Mouse (Mus musculus) G1E (cell line): ENCODE measurements around the gene Gm10277.

Experiments used
- CTCF ChIP-seq: IDR thresholded peaks from 2 replicates; pipeline ENCODE4 v1.5.1; 2012; ENCODE audit warnings: low read depth, low read length, inconsistent platforms, mixed read lengths
- POLR2AphosphoS5 ChIP-seq: IDR thresholded peaks from 2 replicates; pipeline ENCODE4 v1.6.1; 2012; ENCODE audit warnings: low read depth, low read length, inconsistent platforms; ENCODE audit not compliant: insufficient replicate concordance

DNA sequence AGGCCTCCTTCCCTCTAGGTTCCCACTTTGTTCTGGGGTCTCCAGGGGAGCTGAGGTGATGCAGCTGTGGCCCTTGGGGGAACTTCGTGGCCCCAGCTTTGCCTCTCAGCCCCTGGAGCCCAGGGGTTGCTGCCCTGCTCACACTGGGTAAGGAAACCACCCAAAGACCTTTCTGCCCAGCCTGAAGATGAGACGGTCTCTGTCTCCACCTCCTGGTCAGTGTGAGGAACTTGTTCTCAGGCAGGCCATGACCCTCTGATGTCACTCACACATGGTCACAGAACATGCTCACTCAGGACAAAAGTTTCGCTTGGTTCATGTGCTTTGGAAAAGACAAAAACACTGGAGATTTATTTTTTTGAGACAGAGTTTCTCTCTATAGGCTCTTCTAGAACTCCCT, 28.5 kb upstream of the Gm10277 start:
- TF ChIP-seq CTCF (peak; percentile 63), POLR2AphosphoS5 (no peak)
